Mouse (Mus musculus) neural tube, embryonic 11.5 days (tissue): ENCODE data around the gene H2-Oa. TPM values are rescaled to one million over a fixed set of nuclear protein-coding genes. Genes with fewer than 3 reads are reported as not detected.

ENCODE experiments used
- ATAC-seq: fragments of 200-750 bp; cut with Nextera tagmentation; 2 replicates; pipeline ENCODE4 v1.8.0; 2017; ENCODE audit warnings: moderate number of reproducible peaks, mild to moderate bottlenecking, moderate TSS enrichment, moderate library complexity; ENCODE audit not compliant: insufficient read depth, low FRiP score, low TSS enrichment
- DNase-seq: peaks from one replicate; pipeline ENCODE4 v3.0.0-alpha.2; 2015; ENCODE audit warnings: low spot score
- H3K27ac ChIP-seq: fragments of 300-500 bp; sonication (generic); 2 replicates; pipeline ENCODE4 v1.5.1; 2014; ENCODE audit warnings: low read depth, mild to moderate bottlenecking, low read length
- H3K27me3 ChIP-seq: fragments of 300-500 bp; sonication (generic); 2 replicates; pipeline ENCODE4 v1.6.1; 2014; ENCODE audit warnings: mild to moderate bottlenecking, low read length, mixed read lengths; ENCODE audit not compliant: control insufficient read depth, insufficient read depth
- H3K36me3 ChIP-seq: fragments of 300-500 bp; sonication (generic); 2 replicates; pipeline ENCODE4 v1.6.1; 2014; ENCODE audit warnings: mild to moderate bottlenecking, low read length, moderate library complexity, mixed read lengths; ENCODE audit not compliant: control insufficient read depth, insufficient read depth
- H3K4me1 ChIP-seq: fragments of 300-500 bp; sonication (generic); 2 replicates; pipeline ENCODE4 v1.6.1; 2014; ENCODE audit warnings: low read length, mixed read lengths; ENCODE audit not compliant: control insufficient read depth, insufficient read depth
- H3K4me2 ChIP-seq: fragments of 300-500 bp; sonication (generic); 2 replicates; pipeline ENCODE4 v1.6.1; 2014; ENCODE audit warnings: low read depth, mild to moderate bottlenecking, moderate library complexity
- H3K4me3 ChIP-seq: fragments of 300-500 bp; sonication (generic); 2 replicates; pipeline ENCODE4 v1.5.1; 2014; ENCODE audit warnings: low read depth, low read length
- H3K9ac ChIP-seq: fragments of 300-500 bp; sonication (generic); 2 replicates; pipeline ENCODE4 v1.6.1; 2014; ENCODE audit warnings: mild to moderate bottlenecking, low read length
- H3K9me3 ChIP-seq: fragments of 300-500 bp; sonication (generic); 2 replicates; pipeline ENCODE4 v1.6.1; 2016; ENCODE audit warnings: low read length; ENCODE audit not compliant: control insufficient read depth
- WGBS: fragments of 180-500 bp; shearing (Covaris S2); extraction: QIAGEN DNeasy Blood & Tissue Kit; methylation state at CpG from one replicate; pipeline ENCODE4 v1.1.7; 2014; 5-methylcytosine and 5-hydroxymethylcytosine counted together
- polyA plus RNA-seq: library from polyadenylated mRNA; unstranded; fragments of >200 nt; fragmentation: Nextera tagmentation; extraction: Ambion mirVana; gene quantifications from 2 replicates; pipeline ENCODE4 v1.2.1, GENCODE M21; 2014

The H2-Oa gene
- polyA plus RNA-seq, 1 experiment from 2014 or later = 0.93 TPM

DNA sequence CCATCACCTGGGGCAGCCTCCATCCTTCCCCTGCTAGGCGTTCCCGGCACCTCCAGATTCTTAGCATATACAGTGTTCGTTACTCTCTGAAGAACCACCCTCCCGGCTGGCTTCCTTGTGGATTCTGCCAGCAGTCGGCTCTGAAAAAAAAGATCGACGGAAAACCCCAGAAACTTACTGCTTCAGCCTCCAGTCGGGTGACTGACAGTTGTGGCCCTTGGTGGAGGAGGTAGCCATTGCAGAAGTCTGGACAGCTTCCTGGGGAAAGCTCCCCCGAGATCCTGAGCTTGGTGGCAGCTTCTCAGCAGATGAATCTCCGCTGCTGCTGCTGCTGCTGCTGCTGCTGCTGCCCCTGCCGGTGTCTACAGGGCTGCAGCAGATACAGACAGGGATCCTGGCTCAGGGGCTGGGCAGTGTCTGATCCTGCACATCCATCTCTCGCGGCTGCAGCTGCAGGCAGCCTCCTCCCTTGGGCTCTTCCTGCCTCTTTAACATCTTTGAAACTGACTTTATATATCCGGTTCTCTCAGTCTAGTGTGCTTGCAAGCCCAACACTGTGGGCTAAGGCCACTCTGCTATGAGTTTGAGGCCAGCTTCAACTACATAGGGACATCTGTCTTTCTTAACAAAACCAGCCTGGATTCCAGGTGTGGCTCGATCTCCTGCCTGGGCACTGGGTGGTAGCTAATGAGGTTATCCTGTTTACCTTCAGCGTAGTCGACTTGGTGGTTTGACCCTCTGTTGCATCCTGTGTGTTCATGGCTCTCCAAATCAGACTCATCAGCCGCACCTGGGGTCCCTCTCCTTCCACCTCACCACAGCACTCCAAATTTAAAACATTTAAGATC lies 37.0 kb downstream of the H2-Oa start:
- H3K27ac ChIP-seq = no peak overlapping the region
- 24% methylated on average over 18 of the region's 18 CpGs for WGBS
- H3K4me2 ChIP-seq = peak overlapping the region; percentile 9; the same call in 1 of the 2 replicates
- no peaks in the 10 kb centered on the region for H3K9me3 ChIP-seq
- peak overlapping the region; percentile 18; the same call in 1 of the 2 replicates for H3K9ac ChIP-seq
- no peak overlapping the region for H3K4me3 ChIP-seq
- ATAC-seq = no peak
- H3K4me1 ChIP-seq = peaks cover 8% of the 10 kb centered on the region
- no peaks in the 10 kb centered on the region for H3K27me3 ChIP-seq
- peak; percentile 34 for DNase-seq
- H3K36me3 ChIP-seq = no peaks in the 10 kb centered on the region

DNA sequence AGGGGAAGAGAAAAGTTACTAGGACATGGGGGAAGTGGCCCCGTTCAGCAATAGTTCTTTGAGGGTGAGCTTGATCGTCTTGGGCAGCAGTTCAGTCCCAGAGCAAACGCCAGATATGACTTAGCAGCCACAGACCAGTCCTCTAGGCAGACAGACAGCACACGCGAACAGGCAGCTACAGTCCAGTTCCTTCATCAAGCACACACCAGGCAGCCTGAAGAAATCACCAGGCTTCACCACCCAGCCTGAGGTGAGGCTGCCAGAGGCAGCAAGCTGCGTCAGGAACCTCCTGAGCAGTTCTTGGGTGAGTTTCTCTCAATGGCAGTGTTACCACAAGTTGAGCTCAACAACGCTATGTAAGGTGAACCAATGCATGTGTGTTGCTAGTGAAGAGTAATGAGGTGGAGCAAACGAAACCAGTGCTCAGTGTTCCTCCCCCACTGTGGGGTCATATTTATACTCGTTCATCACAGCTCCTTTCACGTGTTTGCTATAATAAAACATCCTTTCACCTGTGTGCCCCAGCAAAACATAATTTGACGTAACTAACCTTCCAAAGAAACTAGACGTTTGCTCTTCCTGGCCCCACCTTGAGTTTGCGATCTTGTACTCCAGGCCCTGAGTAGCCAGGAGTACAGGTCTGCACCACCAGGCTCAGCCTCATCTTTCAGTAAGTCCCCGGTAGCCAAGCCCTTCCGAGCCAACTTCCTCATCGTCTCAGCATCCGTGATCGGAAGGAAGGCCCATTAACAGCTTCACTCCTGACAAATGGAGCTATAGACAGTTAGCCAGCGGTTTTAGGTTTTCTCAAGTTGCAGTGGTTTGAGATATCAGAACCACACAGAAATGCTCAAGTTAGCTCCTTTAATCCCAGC lies 38.2 kb downstream of the H2-Oa start:
- Histone ChIP-seq H3K27ac (no peak overlapping the region), H3K4me2 (no peak overlapping the region), H3K36me3 (no peaks in the 10 kb centered on the region), H3K27me3 (no peaks in the 10 kb centered on the region), H3K4me3 (no peak overlapping the region), H3K9me3 (no peaks in the 10 kb centered on the region), H3K4me1 (peaks cover 8% of the 10 kb centered on the region), H3K9ac (no peak overlapping the region)
- DNase-seq (no peak), ATAC-seq (no peak)
- WGBS = 79% methylated on average over 19 of the region's 19 CpGs

GRCm38 (mm10) chr17:34131911-34132310 lies 39.8 kb downstream of the H2-Oa start:
- no peak overlapping the region for H3K9ac ChIP-seq
- ATAC-seq (no peak), DNase-seq (no peak)
- no peak overlapping the region for H3K4me3 ChIP-seq
- peaks cover 8% of the 10 kb centered on the region for H3K4me1 ChIP-seq
- no peak overlapping the region for H3K27ac ChIP-seq
- H3K27me3 ChIP-seq = no peaks in the 10 kb centered on the region
- 81% methylated on average over 7 of the region's 7 CpGs for WGBS
- no peaks in the 10 kb centered on the region for H3K9me3 ChIP-seq
- no peaks in the 10 kb centered on the region for H3K36me3 ChIP-seq
- H3K4me2 ChIP-seq = no peak overlapping the region

- Histone ChIP-seq H3K4me3 (no peak overlapping the region), H3K36me3 (no peaks in the 10 kb centered on the region), H3K4me1 (peaks cover 5% of the 10 kb centered on the region), H3K9me3 (no peaks in the 10 kb centered on the region), H3K27me3 (peaks cover 3% of the 10 kb centered on the region), H3K27ac (no peak overlapping the region), H3K4me2 (no peak overlapping the region), H3K9ac (no peak overlapping the region)
- WGBS = 86% methylated on average over 11 of the region's 11 CpGs
- DNase-seq = no peak
- no peak for ATAC-seq
Observed at GRCm38 (mm10) chr17:34133289-34133688, 41.1 kb downstream of the H2-Oa start.

- Histone ChIP-seq H3K4me1 (no peaks in the 10 kb centered on the region; the same call in 1 of the 2 replicates), H3K4me3 (no peak overlapping the region), H3K9me3 (no peaks in the 10 kb centered on the region), H3K27me3 (peaks cover 12% of the 10 kb centered on the region), H3K36me3 (no peaks in the 10 kb centered on the region), H3K9ac (no peak overlapping the region), H3K4me2 (no peak overlapping the region), H3K27ac (no peak overlapping the region)
- 80% methylated on average over 3 of the region's 3 CpGs for WGBS
- ATAC-seq (no peak), DNase-seq (no peak)
Observed at GRCm38 (mm10) chr17:34134451-34134850, 42.3 kb downstream of the H2-Oa start.

- no peak overlapping the region for H3K9ac ChIP-seq
- H3K4me1 ChIP-seq = no peaks in the 10 kb centered on the region
- no peak overlapping the region for H3K27ac ChIP-seq
- ATAC-seq (peak; percentile 99), DNase-seq (peak; percentile 98)
- H3K4me2 ChIP-seq = peak overlapping the region; percentile 54
- H3K36me3 ChIP-seq = no peaks in the 10 kb centered on the region
- WGBS = 6% methylated on average over 31 of the region's 31 CpGs
- H3K27me3 ChIP-seq = peaks cover 19% of the 10 kb centered on the region
- H3K9me3 ChIP-seq = no peaks in the 10 kb centered on the region
- H3K4me3 ChIP-seq = peak overlapping the region; percentile 21
Observed at GRCm38 (mm10) chr17:34135297-34136224, 43.4 kb downstream of the H2-Oa start.

DNA sequence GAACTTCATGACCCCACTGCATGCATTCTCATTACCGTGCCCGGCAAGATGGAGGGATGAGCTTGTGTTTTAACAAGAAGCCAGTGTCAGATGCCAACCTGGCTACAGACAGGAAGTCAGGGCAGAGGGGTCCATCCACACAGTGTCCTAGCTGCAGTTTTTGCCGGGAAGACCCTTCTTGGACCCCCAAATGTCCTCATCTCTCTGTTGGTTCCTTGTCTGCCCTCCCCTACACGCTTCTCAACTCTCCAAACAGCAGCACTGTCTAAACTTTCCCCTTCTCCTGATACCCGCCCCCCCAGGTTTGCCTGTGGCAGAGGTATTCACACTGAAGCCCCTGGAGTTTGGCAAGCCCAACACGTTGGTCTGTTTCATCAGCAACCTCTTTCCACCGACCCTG lies 45.5 kb downstream of the H2-Oa start:
- 69% methylated on average over 7 of the region's 7 CpGs for WGBS
- Histone ChIP-seq H3K9me3 (no peaks in the 10 kb centered on the region), H3K4me2 (no peak overlapping the region), H3K36me3 (no peaks in the 10 kb centered on the region), H3K4me3 (no peak overlapping the region), H3K4me1 (no peaks in the 10 kb centered on the region), H3K27ac (no peak overlapping the region), H3K9ac (no peak overlapping the region), H3K27me3 (peaks cover 22% of the 10 kb centered on the region)
- DNase-seq (no peak), ATAC-seq (no peak)

DNA sequence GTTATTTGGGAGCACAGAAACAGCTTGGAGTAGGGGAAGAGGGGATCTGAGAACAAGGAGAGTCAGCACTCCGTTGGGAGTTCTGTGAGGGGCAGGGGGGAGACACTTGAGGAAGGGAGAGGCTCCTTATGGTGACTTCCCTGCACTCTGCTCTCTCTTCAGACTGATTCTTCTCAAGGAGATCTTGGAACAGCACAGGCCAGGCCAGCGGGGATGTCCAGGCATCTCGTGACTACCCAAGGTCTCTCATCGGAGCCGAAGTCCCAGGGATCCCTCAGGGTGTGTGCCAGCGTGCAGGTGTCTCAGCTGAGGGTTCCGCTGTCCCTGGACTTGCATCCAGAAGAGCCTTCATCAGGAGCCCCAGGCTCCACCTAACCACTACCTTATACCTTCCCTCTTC lies 46.5 kb downstream of the H2-Oa start:
- no peak for DNase-seq
- no peak overlapping the region for H3K27ac ChIP-seq
- no peaks in the 10 kb centered on the region for H3K9me3 ChIP-seq
- 73% methylated on average over 7 of the region's 7 CpGs for WGBS
- ATAC-seq = no peak
- H3K4me1 ChIP-seq = no peaks in the 10 kb centered on the region
- H3K4me2 ChIP-seq = no peak overlapping the region
- H3K36me3 ChIP-seq = no peaks in the 10 kb centered on the region
- peaks cover 22% of the 10 kb centered on the region for H3K27me3 ChIP-seq
- no peak overlapping the region for H3K9ac ChIP-seq
- H3K4me3 ChIP-seq = no peak overlapping the region
